ENCODE assay signal across 18 mouse cellular contexts in genomic region chr13:25647711-25648429, GRCm38 (mm10).
"Had no signal": no experiment of that assay in that cellular context is flagged by ENCODE, and none has a peak within 500 bp of the region (broad histone marks: within the 10 kb centered on the region; RNA-seq: fewer than 3 reads in every experiment).

No protein-coding gene starts in this region.

- H3K4me3 ChIP-seq: kidney, embryonic 15.5 days; liver, embryonic 13.5 days; midbrain, embryonic 12.5 days; midbrain, embryonic 15.5 days; neural tube, embryonic 12.5 days; neural tube, embryonic 15.5 days; stomach, embryonic 15.5 days had no signal

- H3K4me1 ChIP-seq: kidney, embryonic 15.5 days; liver, embryonic 13.5 days; midbrain, embryonic 12.5 days; midbrain, embryonic 15.5 days; neural tube, embryonic 12.5 days; neural tube, embryonic 15.5 days; stomach, embryonic 15.5 days had no signal

- H3K9me3 ChIP-seq: kidney, embryonic 15.5 days; liver, embryonic 13.5 days; midbrain, embryonic 12.5 days; midbrain, embryonic 15.5 days; neural tube, embryonic 12.5 days; neural tube, embryonic 15.5 days; stomach, embryonic 15.5 days had no signal

- H3K27me3 ChIP-seq: kidney, embryonic 15.5 days; liver, embryonic 13.5 days; midbrain, embryonic 12.5 days; midbrain, embryonic 15.5 days; neural tube, embryonic 12.5 days; neural tube, embryonic 15.5 days; stomach, embryonic 15.5 days had no signal

- DNase-seq: kidney, adult 11 months; kidney, adult 8-10 months; kidney, postnatal 10 days; kidney, postnatal 4 days; liver, embryonic 13.5 days; lung, adult 2 months; lung, postnatal 14 days; lung, postnatal 4 days; right cerebral cortex, adult 18-20 months; right cerebral cortex, postnatal 14 days; right cerebral cortex, postnatal 4 days; thymus, postnatal 25 days had no signal

- H3K36me3 ChIP-seq: kidney, embryonic 15.5 days; liver, embryonic 13.5 days; midbrain, embryonic 12.5 days; midbrain, embryonic 15.5 days; neural tube, embryonic 12.5 days; neural tube, embryonic 15.5 days; stomach, embryonic 15.5 days had no signal

- ATAC-seq: midbrain, embryonic 15.5 days had no signal

- H3K27ac ChIP-seq: kidney, embryonic 15.5 days; liver, embryonic 13.5 days; midbrain, embryonic 12.5 days; midbrain, embryonic 15.5 days; neural tube, embryonic 12.5 days; neural tube, embryonic 15.5 days; stomach, embryonic 15.5 days had no signal

- H3K4me2 ChIP-seq: kidney, embryonic 15.5 days; liver, embryonic 13.5 days; midbrain, embryonic 12.5 days; midbrain, embryonic 15.5 days; neural tube, embryonic 12.5 days; neural tube, embryonic 15.5 days; stomach, embryonic 15.5 days had no signal

- H3K9ac ChIP-seq: kidney, embryonic 15.5 days; liver, embryonic 13.5 days; midbrain, embryonic 12.5 days; midbrain, embryonic 15.5 days; neural tube, embryonic 12.5 days; neural tube, embryonic 15.5 days; stomach, embryonic 15.5 days had no signal
